Mouse (Mus musculus): ENCODE measurements around the gene Calr4. TPM values are rescaled to one million over a fixed set of nuclear protein-coding genes. Genes with fewer than 3 reads are reported as not detected.

The Calr4 gene
- polyA plus RNA-seq, 1 experiment from 2014 or later = 0.12 TPM

GRCm38 (mm10) chr4:109280459-109281160, 46.3 kb downstream of the Calr4 start:
- Histone ChIP-seq H3K27ac (replicated peaks) (peak overlapping the region; percentile 87), H3K4me3 (peak overlapping the region; percentile 95), H3K4me1 (peaks cover 28% of the 10 kb centered on the region), H3K4me2 (peak overlapping the region; percentile 90), H3K9me3 (no peaks in the 10 kb centered on the region), H3K9ac (peak overlapping the region; percentile 94), H3K36me3 (no peaks in the 10 kb centered on the region), H3K27me3 (replicated peaks) (no peaks in the 10 kb centered on the region)
- under 1% methylated on average over 63 of the region's 85 CpGs for WGBS
- peak; percentile 82 for ATAC-seq (ENCODE audit: extremely low read depth, insufficient number of reproducible peaks, low FRiP score, low TSS enrichment)

- WGBS = 13% methylated on average over 4 of the region's 4 CpGs
- Histone ChIP-seq H3K4me1 (peaks cover 28% of the 10 kb centered on the region), H3K9ac (peak overlapping the region; percentile 94), H3K27ac (replicated peaks) (peak overlapping the region; percentile 87), H3K4me3 (peak overlapping the region; percentile 95), H3K4me2 (peak overlapping the region; percentile 90), H3K9me3 (no peaks in the 10 kb centered on the region), H3K36me3 (no peaks in the 10 kb centered on the region), H3K27me3 (replicated peaks) (no peaks in the 10 kb centered on the region)
- ATAC-seq (ENCODE audit: extremely low read depth, insufficient number of reproducible peaks, low FRiP score, low TSS enrichment) = no peak
These were observed 46.9 kb downstream of the Calr4 start for GRCm38 (mm10) chr4:109281161-109281560.

- 81% methylated on average over 1 of the region's 1 CpGs for WGBS
- Histone ChIP-seq H3K36me3 (no peaks in the 10 kb centered on the region), H3K9ac (0 out of 2 replicates have a peak overlapping the region, but pooled peaks have one; percentile 12), H3K4me3 (peak overlapping the region; percentile 95), H3K9me3 (no peaks in the 10 kb centered on the region), H3K27me3 (replicated peaks) (no peaks in the 10 kb centered on the region), H3K4me2 (peak overlapping the region; percentile 90), H3K27ac (replicated peaks) (no peak overlapping the region), H3K4me1 (peaks cover 28% of the 10 kb centered on the region)
- ATAC-seq (ENCODE audit: extremely low read depth, insufficient number of reproducible peaks, low FRiP score, low TSS enrichment) = no peak
These were observed 47.7 kb downstream of the Calr4 start for GRCm38 (mm10) chr4:109281946-109282345.

- Histone ChIP-seq H3K4me1 (no peaks in the 10 kb centered on the region), H3K36me3 (peaks cover 8% of the 10 kb centered on the region; the same call in 1 of the 2 replicates), H3K9ac (no peak overlapping the region), H3K9me3 (no peaks in the 10 kb centered on the region), H3K27me3 (replicated peaks) (no peaks in the 10 kb centered on the region), H3K4me3 (no peak overlapping the region), H3K4me2 (no peak overlapping the region), H3K27ac (replicated peaks) (no peak overlapping the region)
- no peak for ATAC-seq (ENCODE audit: extremely low read depth, insufficient number of reproducible peaks, low FRiP score, low TSS enrichment)
These were observed 60.3 kb downstream of the Calr4 start for GRCm38 (mm10) chr4:109294629-109295028.

- ATAC-seq (ENCODE audit: extremely low read depth, insufficient number of reproducible peaks, low FRiP score, low TSS enrichment) = no peak
- 84% methylated on average over 2 of the region's 2 CpGs for WGBS
- H3K9me3 ChIP-seq = no peaks in the 10 kb centered on the region
These were observed 62.2 kb downstream of the Calr4 start for GRCm38 (mm10) chr4:109296510-109296909.

GRCm38 (mm10) chr4:109299136-109299535, 64.9 kb downstream of the Calr4 start:
- no peak for ATAC-seq (ENCODE audit: extremely low read depth, insufficient number of reproducible peaks, low FRiP score, low TSS enrichment)
- no peaks in the 10 kb centered on the region for H3K4me1 ChIP-seq

More at GRCm38 (mm10) chr4:109296510-109296909, 62.2 kb downstream of the Calr4 start:
- Histone ChIP-seq H3K4me1 (no peaks in the 10 kb centered on the region), H3K9ac (no peak overlapping the region), H3K27me3 (replicated peaks) (no peaks in the 10 kb centered on the region), H3K4me2 (no peak overlapping the region), H3K27ac (replicated peaks) (no peak overlapping the region), H3K36me3 (peaks cover 8% of the 10 kb centered on the region; the same call in 1 of the 2 replicates), H3K4me3 (no peak overlapping the region)

More at GRCm38 (mm10) chr4:109299136-109299535, 64.9 kb downstream of the Calr4 start:
- Histone ChIP-seq H3K36me3 (peaks cover 8% of the 10 kb centered on the region; the same call in 1 of the 2 replicates), H3K27ac (replicated peaks) (no peak overlapping the region), H3K9me3 (no peaks in the 10 kb centered on the region), H3K4me2 (no peak overlapping the region), H3K9ac (no peak overlapping the region), H3K27me3 (replicated peaks) (no peaks in the 10 kb centered on the region), H3K4me3 (no peak overlapping the region)

Other genes starting within 250 kb of the Calr4 start
- gene Nrd1, start 233.8 kb upstream of the Calr4 start, polyA plus RNA-seq (2015; fragmentation: Nextera tagmentation; extraction: Ambion mirVana) = 47.4 and 49.1 TPM in 2 replicates
- 43.3 and 44.4 TPM in 2 replicates for gene Osbpl9, start 32.2 kb upstream of the Calr4 start, polyA plus RNA-seq (2015; fragmentation: Nextera tagmentation; extraction: Ambion mirVana)
- gene Eps15, start 45.8 kb downstream of the Calr4 start, polyA plus RNA-seq (2015; fragmentation: Nextera tagmentation; extraction: Ambion mirVana) = 25.4 and 31.1 TPM in 2 replicates
- 8.8 and 9.7 TPM in 2 replicates for gene Ttc39a, start 172.1 kb downstream of the Calr4 start, polyA plus RNA-seq (2015; fragmentation: Nextera tagmentation; extraction: Ambion mirVana)

All from heart, embryonic 13.5 days (tissue).